Mouse (Mus musculus) thymus, postnatal 4 days (tissue): Measurements from ENCODE around the gene Prrc2c.

Experiments
- DNase-seq: peaks from one replicate; pipeline ENCODE4 v3.0.0; 2021

Prrc2c gene

GRCm38 (mm10) chr1:162740401-162740835 is at the start of gene Prrc2c:
Gene Prrc2c, minus strand, starts transcription at chr1:162740556.
- peak; percentile 98 for DNase-seq

- no peak for DNase-seq
Observed at GRCm38 (mm10) chr1:162785222-162785621, 44.9 kb upstream of the Prrc2c start.

- DNase-seq: no peak
Observed at GRCm38 (mm10) chr1:162783669-162784248, 43.4 kb upstream of the Prrc2c start.

GRCm38 (mm10) chr1:162781035-162781434 is 40.7 kb upstream of the Prrc2c start:
- peak; percentile 11 for DNase-seq

- DNase-seq: no peak
Observed at GRCm38 (mm10) chr1:162777943-162778538, 37.7 kb upstream of the Prrc2c start.

- DNase-seq: no peak
Observed at GRCm38 (mm10) chr1:162773661-162774060, 33.3 kb upstream of the Prrc2c start.

GRCm38 (mm10) chr1:162771617-162772360 is 31.4 kb upstream of the Prrc2c start:
- DNase-seq: no peak

GRCm38 (mm10) chr1:162752009-162752408 is 11.7 kb upstream of the Prrc2c start:
- no peak for DNase-seq

GRCm38 (mm10) chr1:162749607-162750006 is 9.3 kb upstream of the Prrc2c start:
- DNase-seq: no peak

GRCm38 (mm10) chr1:162748761-162749160 is 8.4 kb upstream of the Prrc2c start:
- no peak for DNase-seq

- DNase-seq: no peak
Observed at GRCm38 (mm10) chr1:162739831-162740394, 443 bp downstream of the Prrc2c start.

- DNase-seq: no peak
Observed at GRCm38 (mm10) chr1:162739406-162739805, 950 bp downstream of the Prrc2c start.

- no peak for DNase-seq
Observed at GRCm38 (mm10) chr1:162738472-162738871, 1.9 kb downstream of the Prrc2c start.

- DNase-seq: no peak
Observed at GRCm38 (mm10) chr1:162735084-162735483, 5.3 kb downstream of the Prrc2c start.

- no peak for DNase-seq
Observed at GRCm38 (mm10) chr1:162734283-162734682, 6.1 kb downstream of the Prrc2c start.

GRCm38 (mm10) chr1:162732041-162732440 is 8.3 kb downstream of the Prrc2c start:
- DNase-seq: no peak

- DNase-seq: no peak
Observed at GRCm38 (mm10) chr1:162729436-162729835, 10.9 kb downstream of the Prrc2c start.

GRCm38 (mm10) chr1:162727981-162728380 is 12.4 kb downstream of the Prrc2c start:
- peak; percentile 73 for DNase-seq

GRCm38 (mm10) chr1:162723610-162724009 is 16.7 kb downstream of the Prrc2c start:
- no peak for DNase-seq

- no peak for DNase-seq
Observed at GRCm38 (mm10) chr1:162720645-162721044, 19.7 kb downstream of the Prrc2c start.

GRCm38 (mm10) chr1:162700389-162701066 is 39.8 kb downstream of the Prrc2c start:
- no peak for DNase-seq

GRCm38 (mm10) chr1:162697866-162698265 is 42.5 kb downstream of the Prrc2c start:
- no peak for DNase-seq

- no peak for DNase-seq
Observed at GRCm38 (mm10) chr1:162693721-162694120, 46.6 kb downstream of the Prrc2c start.
